Mouse (Mus musculus) bone marrow, adult 2 months (tissue): ENCODE data around the gene Rabep1. TPM values are rescaled to one million over a fixed set of nuclear protein-coding genes. Genes with fewer than 3 reads are reported as not detected.

Experiments
- H3K27ac ChIP-seq: fragments of 200-500 bp; 2 replicates; pipeline ENCODE4 v1.5.1; 2012; ENCODE audit warnings: low read depth, mild to moderate bottlenecking, control low read depth, inconsistent platforms, low read length; ENCODE audit not compliant: control insufficient read depth, poor library complexity, insufficient read depth
- H3K4me1 ChIP-seq: fragments of 200-500 bp; 2 replicates; pipeline ENCODE4 v1.6.1; 2011; ENCODE audit warnings: low read length; ENCODE audit not compliant: control insufficient read depth, insufficient read depth
- H3K4me3 ChIP-seq: fragments of 200-500 bp; replicated peaks from 2 replicates; pipeline ENCODE3; 2011; ENCODE audit warnings: mild to moderate bottlenecking, low read depth, low read length, control low read depth; ENCODE audit not compliant: control insufficient read depth
- CTCF ChIP-seq: fragments of 200-500 bp; IDR thresholded peaks from 2 replicates; pipeline ENCODE4 v1.5.1; 2011; ENCODE audit warnings: low read length, control low read depth; ENCODE audit not compliant: control insufficient read depth, insufficient read depth
- POLR2A ChIP-seq: fragments of 200-500 bp; IDR thresholded peaks from 2 replicates; pipeline ENCODE4 v1.6.1; 2011; ENCODE audit warnings: low read depth, mild to moderate bottlenecking, control low read depth, low read length, borderline replicate concordance; ENCODE audit not compliant: control insufficient read depth
- WGBS: fragments of 180-500 bp; shearing (Covaris S2); methylation state at CpG from one replicate; pipeline ENCODE4 v1.1.7; 2018; 5-methylcytosine and 5-hydroxymethylcytosine counted together
- polyA plus RNA-seq: library from polyadenylated mRNA; stranded (reverse); fragments of >200 nt; gene quantifications from 2 replicates; pipeline ENCODE4 v1.2.4, GENCODE M21; 2011; ENCODE audit warnings: low replicate concordance; ENCODE audit not compliant: missing spikeins, insufficient read depth, insufficient read length

Gene Rabep1
- polyA plus RNA-seq, 1 experiment: 28.8 TPM

DNA sequence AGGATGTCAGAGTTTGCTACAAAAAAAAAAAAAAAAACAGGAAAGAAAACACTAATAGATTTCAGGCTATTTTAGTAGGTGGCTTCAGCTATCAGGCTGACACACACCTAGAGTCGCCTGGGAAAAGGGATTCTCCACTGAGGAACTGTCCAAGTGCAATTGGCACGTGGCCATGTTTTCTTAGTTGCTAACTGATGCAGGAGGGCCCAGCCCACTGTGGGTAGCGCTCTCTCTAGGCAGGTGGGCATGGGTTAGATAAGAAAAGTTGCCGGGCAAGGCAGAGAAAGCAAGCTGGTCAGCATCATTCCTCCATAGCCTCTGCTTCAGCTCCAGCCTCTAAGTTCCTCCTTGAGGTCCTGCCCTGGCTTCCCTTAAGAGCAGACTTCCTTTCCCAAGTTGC lies 27.8 kb upstream of the Rabep1 start:
- no peak overlapping the region for H3K4me3 ChIP-seq
- H3K4me1 ChIP-seq: no peaks in the 10 kb centered on the region
- no peak overlapping the region for H3K27ac ChIP-seq
- 70% methylated on average over 4 of the region's 4 CpGs for WGBS
- no peak for TF ChIP-seq CTCF
- TF ChIP-seq POLR2A: no peak

- no peak overlapping the region for H3K4me3 ChIP-seq
- TF ChIP-seq POLR2A (no peak), CTCF (no peak)
- no peak overlapping the region for H3K27ac ChIP-seq
- WGBS: 81% methylated on average over 8 of the region's 8 CpGs
- H3K4me1 ChIP-seq: no peaks in the 10 kb centered on the region
These were observed 24.5 kb upstream of the Rabep1 start for GRCm38 (mm10) chr11:70820120-70820519.

DNA sequence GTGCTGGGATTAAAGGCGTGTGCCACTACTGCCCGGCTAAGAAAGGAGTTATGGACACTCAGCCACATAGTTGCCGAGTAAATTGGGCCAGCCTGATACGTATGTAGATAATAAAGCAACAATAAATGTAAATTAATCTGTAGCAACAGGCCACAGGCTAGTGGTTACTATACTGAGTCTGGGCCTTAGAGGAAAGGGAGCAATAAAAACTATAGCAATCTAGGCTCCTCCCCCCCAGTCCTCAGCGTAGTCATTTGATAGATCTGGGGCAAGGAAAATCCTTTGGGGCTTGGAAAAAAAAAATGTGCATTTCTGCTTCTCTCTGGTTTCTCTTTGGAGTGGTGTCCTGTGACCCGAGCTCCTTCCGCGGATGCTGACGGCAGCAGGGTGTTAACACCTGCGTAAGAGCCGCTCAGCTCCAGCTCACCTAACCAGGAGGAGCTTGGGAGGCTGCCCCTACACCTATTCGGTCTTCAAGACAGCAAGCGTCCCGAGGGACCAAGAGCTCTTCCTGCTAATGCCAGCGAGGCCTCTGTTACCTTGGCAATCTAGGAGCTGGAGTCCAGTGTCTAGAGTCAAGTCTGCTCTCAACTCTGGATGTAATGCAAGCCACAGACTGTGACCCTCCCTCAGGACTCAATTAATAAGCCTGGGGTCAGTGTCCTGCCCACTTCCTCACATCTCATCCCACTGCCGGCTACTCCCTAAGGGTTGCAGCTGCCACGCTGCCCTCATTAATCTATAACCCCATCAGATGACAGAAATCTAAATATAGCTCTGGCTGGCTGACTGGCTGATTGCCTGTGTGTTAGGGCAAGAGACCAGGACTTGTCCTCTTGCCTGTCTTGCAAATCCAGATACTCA lies 22.6 kb upstream of the Rabep1 start:
- Histone ChIP-seq H3K4me1 (no peaks in the 10 kb centered on the region), H3K4me3 (no peak overlapping the region), H3K27ac (no peak overlapping the region)
- TF ChIP-seq POLR2A (no peak), CTCF (no peak)
- WGBS: 68% methylated on average over 17 of the region's 17 CpGs

DNA sequence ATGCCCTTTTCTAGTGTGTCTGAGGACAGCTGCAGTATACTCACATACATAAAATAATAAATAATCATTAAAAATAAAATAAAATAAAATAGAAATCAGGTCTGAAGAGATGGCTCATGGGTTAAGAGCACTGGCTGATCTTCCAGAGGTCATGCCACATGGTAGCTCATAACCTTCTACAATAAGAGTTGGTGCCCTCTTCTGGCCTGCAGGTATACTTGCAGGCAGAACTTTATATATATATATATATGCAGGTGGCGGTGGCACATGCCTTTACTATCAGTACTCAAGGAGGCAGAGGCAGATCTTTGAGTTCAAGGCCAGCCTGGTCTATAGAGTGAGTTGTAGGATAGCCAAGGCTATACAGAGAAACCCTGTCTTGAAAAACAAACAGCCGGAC lies 18.4 kb upstream of the Rabep1 start:
- Histone ChIP-seq H3K4me3 (no peak overlapping the region), H3K4me1 (no peaks in the 10 kb centered on the region), H3K27ac (no peak overlapping the region)
- no peak for TF ChIP-seq POLR2A
- no peak for TF ChIP-seq CTCF
- 58% methylated on average over 2 of the region's 2 CpGs for WGBS

DNA sequence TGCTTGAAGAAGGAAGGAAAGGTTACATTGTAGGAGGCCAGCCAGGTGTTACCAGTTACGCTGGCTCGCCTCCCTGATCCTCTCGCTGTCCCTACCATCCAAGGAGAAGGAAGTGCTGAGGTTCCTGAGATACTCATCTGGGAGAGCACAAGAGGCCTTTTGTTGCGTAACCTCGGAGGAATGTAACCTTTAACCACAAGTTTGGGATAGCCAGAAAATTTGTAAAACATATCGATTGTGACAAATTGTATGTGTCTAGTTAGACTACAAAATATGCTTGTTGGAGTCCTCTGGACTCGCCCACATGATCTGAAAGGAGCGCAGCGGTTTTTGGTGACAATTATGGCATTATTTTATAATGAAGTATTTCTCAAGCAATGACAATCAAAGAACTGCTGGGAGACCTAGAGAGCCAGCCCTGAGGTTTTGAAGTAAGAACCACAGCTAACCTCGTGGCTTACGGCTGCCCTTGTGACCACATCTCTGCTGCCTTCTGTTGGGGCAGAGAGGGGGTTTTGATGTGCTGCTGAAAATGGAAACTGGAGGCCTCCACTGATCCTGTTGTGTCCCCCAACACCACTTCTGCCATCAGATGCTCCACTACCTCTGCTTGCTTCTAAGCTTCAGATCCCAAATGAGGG lies 15.5 kb upstream of the Rabep1 start:
- 42% methylated on average over 11 of the region's 11 CpGs for WGBS
- Histone ChIP-seq H3K4me3 (no peak overlapping the region), H3K27ac (no peak overlapping the region), H3K4me1 (no peaks in the 10 kb centered on the region)
- TF ChIP-seq POLR2A (no peak), CTCF (no peak)

DNA sequence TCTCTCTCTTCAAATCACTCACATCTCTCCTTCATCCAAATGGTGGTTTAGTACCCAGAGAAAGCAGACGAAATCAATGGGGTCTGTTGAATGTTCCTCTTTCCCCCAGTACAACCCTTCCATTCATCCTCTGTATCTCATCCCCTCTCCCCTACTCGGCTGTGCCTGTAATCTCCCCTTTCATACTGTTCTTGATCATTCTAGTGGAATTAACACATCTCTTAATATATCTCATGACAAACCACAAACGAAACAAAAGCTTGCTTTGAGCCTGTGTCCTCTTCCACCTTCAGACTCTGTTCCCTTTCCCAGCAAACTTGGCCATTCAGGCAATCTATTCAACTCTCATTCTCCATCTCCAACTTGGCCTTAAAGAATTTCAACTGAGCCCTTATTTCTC lies 13.4 kb upstream of the Rabep1 start:
- WGBS: 38% methylated on average over 3 of the region's 3 CpGs
- Histone ChIP-seq H3K4me3 (no peak overlapping the region), H3K27ac (no peak overlapping the region), H3K4me1 (no peaks in the 10 kb centered on the region)
- TF ChIP-seq POLR2A: no peak
- TF ChIP-seq CTCF: no peak

DNA sequence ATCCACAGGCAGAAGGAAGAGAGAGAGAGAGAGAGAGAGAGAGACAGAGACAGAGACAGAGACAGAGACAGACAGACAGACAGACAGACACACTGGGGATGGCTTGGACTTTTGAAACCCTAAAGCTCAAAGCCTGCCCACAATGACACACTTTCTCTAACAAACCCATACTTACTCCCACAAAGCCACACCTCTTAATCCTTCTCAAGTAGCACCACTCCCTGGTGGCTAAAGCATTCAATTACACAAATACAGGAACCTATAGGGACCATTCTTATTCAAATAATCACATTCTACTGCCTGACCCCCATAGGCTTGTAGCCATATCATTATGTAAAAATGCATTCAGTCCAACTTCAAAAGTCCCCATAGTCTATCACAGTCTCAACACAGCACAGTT lies 11.2 kb upstream of the Rabep1 start:
- Histone ChIP-seq H3K4me3 (no peak overlapping the region), H3K4me1 (no peaks in the 10 kb centered on the region), H3K27ac (no peak overlapping the region)
- TF ChIP-seq POLR2A: no peak
- TF ChIP-seq CTCF: no peak

DNA sequence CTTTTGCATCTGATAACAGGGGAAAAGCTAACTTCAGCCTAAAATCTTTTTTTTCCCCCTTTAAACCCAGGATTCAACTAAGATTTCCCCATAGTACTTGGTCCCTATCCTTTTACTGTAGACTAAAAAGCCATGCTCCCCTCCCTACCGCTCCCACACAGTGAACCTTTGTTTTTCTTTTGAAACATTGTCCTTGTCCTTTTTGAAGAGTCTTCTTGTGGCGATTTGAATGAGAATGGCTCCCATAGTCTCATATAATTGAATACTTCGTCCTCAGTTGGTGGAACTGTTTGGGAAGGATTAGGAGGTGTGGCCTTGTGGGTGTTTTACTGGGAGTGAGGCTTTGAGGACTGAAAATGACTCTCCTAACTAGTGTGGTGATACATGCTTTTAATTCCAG lies 10.7 kb upstream of the Rabep1 start:
- no peaks in the 10 kb centered on the region for H3K4me1 ChIP-seq
- TF ChIP-seq POLR2A (no peak), CTCF (no peak)
- no peak overlapping the region for H3K4me3 ChIP-seq
- no peak overlapping the region for H3K27ac ChIP-seq
- WGBS: 75% methylated on average over 3 of the region's 3 CpGs
